Mouse (Mus musculus) T-helper 17 cell (primary cell): ENCODE results near the gene Yap1.

Experiments
- in situ Hi-C, 2 experiments: fragments of 300-600 bp; cut with MboI, MseI; formaldehyde crosslinking; loops; 1 replicate in 1 of 2; 2 replicates in 1 of 2; pipeline ENCODE4 v1.15.1; 2025; ENCODE audit warnings: high pct_unique_total_duplicates in 2 of 2

The Yap1 gene

DNA sequence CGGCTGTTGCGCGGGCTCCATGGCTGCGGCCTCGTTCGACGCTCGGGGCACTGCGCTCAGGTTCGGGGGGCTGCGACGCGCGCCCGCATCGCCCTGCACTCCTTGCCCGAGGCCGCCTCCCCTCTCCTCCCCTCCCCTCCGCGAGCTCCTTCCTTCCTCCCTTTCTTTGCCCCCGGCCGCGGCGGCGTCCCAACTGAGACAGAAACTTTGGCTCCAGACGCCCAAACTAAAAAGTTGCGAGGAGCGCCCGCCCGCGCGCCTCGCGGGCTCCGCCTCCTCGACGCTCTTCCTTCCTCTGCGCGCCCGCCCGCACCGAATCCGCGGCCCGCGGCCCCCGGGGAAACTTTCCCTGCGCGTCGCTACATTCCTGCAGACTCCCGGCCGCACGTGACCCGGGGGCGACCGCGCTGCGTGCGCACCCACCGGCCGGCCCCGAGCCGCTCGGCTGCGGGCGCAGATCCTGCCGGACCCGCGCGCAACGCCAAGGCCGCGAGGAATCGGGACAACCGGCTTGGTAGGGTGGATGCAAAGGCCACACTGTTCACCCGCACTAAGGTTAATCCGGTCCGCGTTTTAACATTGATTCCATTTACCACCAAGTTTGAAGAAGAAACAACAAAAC is at the start of gene Yap1:
Gene Yap1 (minus strand): TSS at position 227 of the 622 bp plus-strand sequence.
- in situ Hi-C loops, result no loop called here

DNA sequence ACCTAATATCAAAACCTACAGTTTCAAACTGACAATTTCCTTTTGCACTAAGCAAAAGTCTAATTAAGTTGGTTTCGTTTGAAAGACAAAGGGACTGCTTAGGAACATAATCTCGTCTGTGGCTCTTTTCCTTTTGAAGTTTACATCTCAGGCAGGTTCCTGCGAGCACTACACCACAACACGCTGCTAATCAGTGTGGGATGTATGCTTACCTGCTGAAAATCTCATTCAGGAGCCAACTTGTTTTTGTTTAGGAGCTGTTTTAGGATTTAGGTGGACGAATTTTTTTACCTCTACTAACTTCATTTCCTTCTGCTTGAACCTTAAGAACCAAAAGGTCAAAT is 38.6 kb upstream of the Yap1 start:
- in situ Hi-C loops, result no loop called here

DNA sequence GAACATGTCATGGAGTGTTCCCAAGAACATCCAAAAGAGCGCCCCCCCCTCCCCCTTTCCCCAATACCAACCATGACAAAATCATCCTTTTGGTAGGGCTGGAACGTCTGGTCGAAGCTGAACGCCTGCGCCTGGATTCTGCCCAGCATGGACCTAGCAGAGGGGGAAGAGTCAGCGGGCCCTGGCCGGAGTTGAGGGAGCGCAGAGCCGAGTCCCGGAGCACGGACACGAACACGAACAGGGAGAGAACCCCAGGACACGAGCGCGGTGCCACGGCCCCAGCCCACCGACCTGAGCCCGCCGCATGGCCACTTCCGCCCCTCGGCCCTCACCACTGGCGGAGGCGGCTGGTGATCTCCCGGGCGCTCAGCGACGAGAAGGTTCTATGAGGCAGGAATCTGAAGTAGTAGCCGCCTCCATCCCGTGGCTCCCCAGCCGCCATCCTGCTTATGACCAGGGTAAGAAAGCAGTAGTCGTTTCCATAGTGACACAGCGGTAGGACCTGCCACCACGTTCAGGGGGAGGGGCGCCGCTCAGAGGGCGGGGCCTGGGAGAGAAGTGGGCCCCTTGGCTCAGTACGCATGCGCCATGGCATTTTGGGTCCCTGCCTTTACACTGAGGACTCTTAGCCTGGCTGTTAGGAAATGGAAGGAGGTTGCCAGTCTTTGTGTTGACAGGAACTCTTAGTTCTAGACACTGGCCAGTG is 38.1 kb upstream of the Yap1 start, which contains the start of gene Cfap300:
Gene Cfap300 (minus strand): TSS at position 486 of the 706 bp plus-strand sequence.
- in situ Hi-C loops, result no loop called here

GRCm38 (mm10) chr9:8035546-8035945 is 31.1 kb upstream of the Yap1 start:
- in situ Hi-C loops, result no loop called here

DNA sequence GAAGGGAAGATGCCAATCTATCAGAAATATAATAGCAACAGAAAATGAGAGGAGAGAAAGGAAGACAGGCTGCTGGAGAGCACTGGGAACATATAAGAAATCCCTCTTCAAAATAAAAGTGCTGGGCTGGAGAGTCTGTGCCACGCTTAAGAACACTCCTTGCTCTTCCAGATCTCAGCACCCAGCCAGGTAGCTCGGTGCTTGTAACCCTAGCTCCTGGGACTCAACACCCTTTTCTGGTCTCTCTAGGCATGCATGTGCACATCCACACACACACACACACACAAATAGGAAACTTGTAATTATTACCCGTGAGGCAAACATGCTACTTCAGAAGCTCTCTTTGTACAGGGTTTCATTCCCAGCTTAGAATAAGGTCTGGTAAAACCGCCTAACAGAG is 30.7 kb upstream of the Yap1 start:
- in situ Hi-C loops, result no loop called here

DNA sequence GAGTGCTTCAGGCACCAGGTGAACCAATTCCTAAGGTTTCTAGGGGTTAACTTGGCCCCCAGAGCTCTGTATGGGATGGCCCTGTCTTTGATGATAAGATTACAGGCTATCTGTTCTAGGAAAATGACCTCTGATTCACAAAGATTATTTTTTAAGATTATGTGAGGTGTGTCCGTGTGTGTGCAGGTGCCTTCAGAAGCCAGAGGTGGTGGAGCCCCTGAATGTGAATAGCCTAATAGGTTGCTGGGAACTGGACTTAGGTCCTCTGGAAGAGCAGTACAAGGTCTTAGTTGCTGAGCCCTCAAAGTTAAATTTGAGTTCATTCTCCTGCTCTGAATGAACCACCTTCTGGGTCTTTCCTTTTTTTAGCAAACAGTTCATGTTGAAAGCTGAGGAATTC is 29.7 kb upstream of the Yap1 start:
- in situ Hi-C loops, result no loop called here

DNA sequence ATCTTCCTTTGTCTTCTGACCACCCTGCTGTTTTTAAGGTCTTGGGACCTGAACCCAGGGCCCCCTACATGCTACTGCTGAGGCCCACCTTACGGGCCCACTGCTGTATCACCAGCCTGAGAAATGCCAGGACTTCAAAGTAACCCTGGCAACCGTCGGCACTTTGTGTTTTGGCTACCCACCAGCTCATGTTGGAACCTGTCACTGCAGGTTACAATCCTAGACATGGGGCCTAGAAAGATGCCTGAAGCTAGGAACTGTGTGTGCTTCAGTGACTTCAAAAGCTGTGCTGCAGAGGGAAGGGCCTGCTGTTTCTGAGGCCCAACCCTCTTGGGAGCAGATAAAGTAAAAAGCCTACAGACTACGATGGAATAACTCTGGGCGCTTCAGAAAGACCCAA is 28.5 kb upstream of the Yap1 start:
- in situ Hi-C loops, result no loop called here

GRCm38 (mm10) chr9:8018609-8019008 is 14.2 kb upstream of the Yap1 start:
- in situ Hi-C loops, result no loop called here

GRCm38 (mm10) chr9:8017253-8017913 is 13.0 kb upstream of the Yap1 start:
- in situ Hi-C loops, result no loop called here

DNA sequence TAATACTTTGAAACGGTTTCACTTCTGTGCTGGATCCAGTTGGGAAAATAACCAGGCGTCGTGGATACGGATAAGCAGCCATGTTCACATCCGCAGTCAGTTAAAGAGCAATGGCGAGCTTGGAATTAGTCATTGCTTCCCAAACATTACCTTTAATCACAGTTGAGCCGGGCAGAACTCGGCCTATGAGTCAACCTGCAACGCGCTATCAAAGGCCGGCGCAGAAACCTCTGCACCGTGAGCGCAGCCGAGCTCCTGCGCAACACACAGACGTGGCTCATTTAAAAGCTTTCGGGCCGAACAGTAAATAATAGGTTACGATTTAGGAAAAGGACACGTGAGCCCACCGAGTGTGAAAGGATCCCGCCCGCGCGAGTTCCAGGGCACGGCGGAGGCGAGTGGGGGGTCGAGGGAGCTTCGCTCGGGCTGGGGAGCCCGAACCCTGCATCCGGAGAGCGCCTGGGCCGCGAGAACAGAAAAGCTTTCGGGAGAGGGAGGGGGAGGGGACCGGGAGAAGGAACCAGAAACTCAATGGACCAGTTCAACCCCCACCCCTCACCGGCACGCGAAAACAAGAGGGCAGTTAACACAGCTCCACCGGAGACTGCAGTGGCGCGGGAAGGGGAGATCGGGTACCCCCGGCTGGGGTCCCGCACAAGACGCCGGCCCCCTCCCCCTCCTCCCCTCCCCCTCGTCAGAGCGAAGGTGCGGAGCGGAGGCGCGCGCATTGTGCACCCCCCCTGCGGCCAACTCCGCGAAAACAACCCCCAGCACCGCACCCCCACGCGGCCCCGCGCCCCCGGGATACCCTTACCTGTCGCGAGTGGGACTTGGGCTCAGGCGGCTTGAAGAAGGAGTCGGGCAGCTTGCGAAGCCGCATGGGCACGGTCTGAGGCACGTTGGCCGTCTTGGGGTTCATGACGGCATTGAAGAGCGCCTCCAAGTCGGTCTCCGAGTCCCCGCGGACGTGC is 810 bp downstream of the Yap1 start:
- in situ Hi-C loops, result no loop called here

- in situ Hi-C loops, result no loop called here
Measured at GRCm38 (mm10) chr9:8002806-8003205, 1.6 kb downstream of the Yap1 start.

DNA sequence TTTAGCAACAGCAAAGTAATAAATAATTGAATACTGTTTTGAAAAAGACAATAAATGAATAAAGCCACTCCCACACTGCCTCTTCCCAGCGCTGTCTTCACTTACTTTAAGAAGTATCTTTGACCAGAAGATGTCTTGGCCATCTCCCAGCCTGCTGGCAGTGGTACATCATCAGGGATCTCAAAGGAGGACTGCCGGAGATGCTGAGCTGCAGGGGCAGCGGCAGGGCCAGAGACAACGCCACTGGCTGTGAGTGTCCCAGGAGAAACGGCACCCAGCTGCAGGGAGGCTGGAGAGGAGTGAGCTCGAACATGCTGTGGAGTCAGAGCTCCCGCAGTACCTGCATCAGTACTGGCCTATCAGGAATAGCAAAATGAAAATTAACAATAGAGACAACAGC is 3.0 kb downstream of the Yap1 start:
- in situ Hi-C loops, result no loop called here

DNA sequence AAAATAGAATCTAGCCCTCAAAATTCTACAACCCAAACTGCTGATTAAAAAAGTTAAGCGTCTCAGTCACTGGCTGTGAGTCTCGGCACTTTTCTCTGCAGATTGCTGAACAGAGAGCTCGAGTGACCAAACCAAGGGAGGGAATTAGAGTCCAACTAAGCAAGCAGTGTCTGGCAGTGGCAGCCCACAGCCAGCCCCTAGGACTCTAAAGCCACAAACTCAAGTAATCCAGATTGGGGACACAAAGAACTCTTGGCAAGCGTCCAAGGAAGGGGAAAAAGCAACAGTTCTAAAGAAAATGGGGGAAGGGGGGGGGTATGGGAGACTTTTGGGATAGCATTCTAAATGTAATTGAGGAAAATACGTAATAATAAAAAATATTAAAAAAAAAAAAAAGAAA is 10.1 kb downstream of the Yap1 start:
- in situ Hi-C loops, result loop anchor here in 1 of 2 experiments (5.0 to 25.0 kb wide), 2 partner anchors 93 to 1368 kb away; no protein-coding TSS in a partner anchor

DNA sequence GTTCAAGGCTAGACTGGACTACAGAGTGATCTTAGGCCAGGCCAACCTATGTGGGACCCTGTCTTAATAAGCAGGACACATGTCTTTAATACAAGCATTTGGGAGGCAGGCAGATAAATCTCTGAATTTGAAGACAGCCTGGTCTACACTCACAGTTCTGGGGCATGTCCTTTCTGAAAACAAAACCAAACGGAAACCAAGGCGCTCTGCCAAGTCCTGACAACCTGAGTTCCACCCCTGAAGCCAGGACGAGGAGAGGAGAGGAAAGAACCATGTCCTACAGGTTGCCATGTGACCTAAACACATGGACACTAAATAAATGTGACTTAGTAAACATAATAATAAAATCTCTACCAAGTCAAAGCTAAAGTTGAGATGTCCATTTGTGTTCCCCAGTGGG is 11.7 kb downstream of the Yap1 start:
- in situ Hi-C loops, result loop anchor here in 1 of 2 experiments (5.0 to 25.0 kb wide), 2 partner anchors 95 to 1370 kb away; no protein-coding TSS in a partner anchor

DNA sequence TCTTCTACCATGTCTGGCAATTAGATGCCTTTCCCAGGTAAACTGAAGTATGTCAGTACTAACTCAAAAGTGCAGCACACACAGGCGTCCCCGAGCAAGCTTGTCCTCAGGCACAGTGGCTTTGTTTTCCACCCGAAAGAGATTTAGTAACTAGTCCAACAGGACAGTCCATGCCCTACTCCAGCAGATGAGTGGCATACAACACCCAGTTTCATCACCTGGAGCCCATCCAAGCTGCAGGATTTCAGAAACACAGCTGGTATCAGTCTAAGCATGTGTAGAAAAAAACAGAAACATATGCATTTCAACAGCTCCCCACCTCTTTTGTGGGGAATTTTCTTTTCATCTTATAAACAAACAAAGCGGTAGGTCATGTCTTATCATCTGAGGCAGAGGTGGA is 13.5 kb downstream of the Yap1 start:
- in situ Hi-C loops, result loop anchor here in 1 of 2 experiments (5.0 to 25.0 kb wide), 2 partner anchors 96 to 1371 kb away; no protein-coding TSS in a partner anchor

DNA sequence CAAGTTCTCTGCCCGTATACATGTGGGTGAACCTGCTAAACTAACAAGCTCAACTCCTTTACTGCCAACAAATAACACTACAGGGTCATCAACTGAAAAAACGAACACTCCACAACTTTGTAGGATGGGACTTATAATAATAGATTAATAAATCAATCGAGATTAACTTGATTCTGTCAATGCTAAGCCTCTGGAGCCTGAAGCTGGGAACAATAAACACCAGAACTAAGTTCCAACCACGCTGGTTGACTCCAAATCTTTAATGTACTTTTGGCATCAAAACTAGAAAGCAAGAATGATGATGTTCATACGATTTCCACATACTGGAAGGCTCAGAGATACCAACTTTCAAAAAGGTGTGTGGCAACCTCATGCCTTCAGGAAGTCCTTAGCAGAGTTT is 17.3 kb downstream of the Yap1 start:
- in situ Hi-C loops, result loop anchor here (10.0 to 25.0 kb wide), 2 partner anchors 1375 to 1398 kb away; no protein-coding TSS in a partner anchor

DNA sequence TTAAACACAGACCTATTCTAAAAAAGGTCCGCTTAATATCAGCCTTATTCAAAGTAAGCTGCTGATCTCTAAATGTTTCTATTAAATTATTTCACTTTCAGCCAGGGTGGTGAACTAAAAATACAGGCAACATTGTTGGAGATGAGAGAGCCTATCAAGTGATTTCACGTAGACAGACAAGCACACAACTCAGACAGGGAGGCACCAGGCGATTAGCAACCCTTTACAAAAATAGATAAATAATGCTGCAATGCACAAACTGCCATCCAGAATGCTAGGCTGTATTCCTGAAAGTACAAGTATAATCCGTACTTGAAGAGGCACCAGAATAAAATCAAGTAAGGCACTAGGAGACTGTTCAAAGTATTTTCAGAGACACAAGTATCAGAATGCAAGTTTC is 20.1 kb downstream of the Yap1 start:
- in situ Hi-C loops, result loop anchor here (10.0 to 25.0 kb wide), 2 partner anchors 1378 to 1401 kb away; no protein-coding TSS in a partner anchor

- in situ Hi-C loops, result loop anchor here (10.0 to 25.0 kb wide), 2 partner anchors 1379 to 1401 kb away; no protein-coding TSS in a partner anchor
Measured at GRCm38 (mm10) chr9:7983665-7984064, 20.7 kb downstream of the Yap1 start.

GRCm38 (mm10) chr9:7980162-7980561 is 24.2 kb downstream of the Yap1 start:
- in situ Hi-C loops, result loop anchor here (10.0 to 25.0 kb wide), 2 partner anchors 1382 to 1405 kb away; no protein-coding TSS in a partner anchor

DNA sequence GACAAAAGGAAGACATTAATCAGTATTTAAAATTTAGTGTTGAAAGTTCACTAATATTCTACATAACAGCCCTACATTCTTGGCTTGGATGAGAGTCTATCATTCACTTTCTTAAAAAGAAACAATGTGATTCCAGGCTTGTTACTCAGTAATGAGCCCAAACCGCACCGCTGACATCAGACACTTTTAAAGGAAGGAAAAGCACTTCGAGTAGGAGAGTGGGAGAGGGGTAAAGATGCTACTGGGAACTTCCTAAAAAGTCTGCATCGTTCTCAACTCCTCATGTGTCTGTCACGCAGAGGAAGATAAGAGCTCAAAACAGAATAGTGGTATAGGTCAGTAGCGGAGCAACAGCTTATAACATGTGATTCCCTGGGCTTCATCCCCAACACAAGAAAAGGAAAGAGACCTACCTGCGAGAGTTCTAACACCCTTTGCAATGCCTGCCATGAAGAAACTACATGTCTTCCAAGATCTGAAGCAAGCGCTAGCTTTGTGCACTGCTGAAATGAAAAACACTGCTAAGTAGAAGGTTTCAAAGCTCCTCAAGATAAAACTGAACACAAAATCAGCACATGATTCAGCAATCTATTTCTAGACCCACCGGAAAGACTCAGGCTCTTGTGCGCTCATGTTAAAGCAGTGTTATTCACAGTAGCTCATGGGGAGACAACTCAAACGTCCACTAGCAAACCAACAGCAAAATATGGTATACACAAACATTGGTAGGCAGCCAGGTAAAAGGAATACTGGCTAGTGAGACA is 25.1 kb downstream of the Yap1 start:
- in situ Hi-C loops, result loop anchor here in 1 of 2 experiments (25.0 kb wide), 1 partner anchor 1383 kb away; no protein-coding TSS in a partner anchor
